Mouse (Mus musculus) erythroblast, adult 5-6 weeks (primary cell): ENCODE data around the gene Slc38a11. TPM values are rescaled to one million over a fixed set of nuclear protein-coding genes. Genes with fewer than 3 reads are reported as not detected.

Source experiments
- total RNA-seq, 2 experiments: library from RNA; stranded (forward) in 1 of 2; stranded (reverse) in 1 of 2; fragments of 150-400 nt in 1 of 2; fragments of 200-764, 138-1000 nt in 1 of 2; gene quantifications; 2 replicates each; pipeline versions ENCODE4 v1.2.3 to v1.2.4; 2015 to 2017; ENCODE audit warnings: low replicate concordance in 2 of 2

Gene Slc38a11
- total RNA-seq, 2 experiments from 2014 or later = not detected

Other genes starting within 250 kb of the Slc38a11 start
- gene Cobll1, start 124.6 kb downstream of the Slc38a11 start, total RNA-seq (2015; ENCODE audit: low replicate concordance) = 1.0 and 1.3 TPM in 2 replicates
- 0.26 and 0.42 TPM in 2 replicates for gene Cobll1, start 124.6 kb downstream of the Slc38a11 start, total RNA-seq (2017; ENCODE audit: low replicate concordance)
- gene Scn3a, start 203.6 kb upstream of the Slc38a11 start, total RNA-seq (2015; ENCODE audit: low replicate concordance) = not detected in 2 replicates
- 0.14 TPM in 1 of 2 replicates, not detected in the other for gene Scn3a, start 203.6 kb upstream of the Slc38a11 start, total RNA-seq (2017; ENCODE audit: low replicate concordance)